Mouse (Mus musculus) pancreas, adult 10 weeks (tissue): Measurements from ENCODE around the gene Man1c1. TPM values are rescaled to one million over a fixed set of nuclear protein-coding genes. Genes with fewer than 3 reads are reported as not detected.

Experiments used
- polyA plus RNA-seq: library from polyadenylated mRNA; stranded (reverse); fragments of 350-450 nt; fragmentation: Illumina TruSeq; extraction: RNeasy Lipid Tissue Mini Kit (QIAGEN cat#74804); gene quantifications from one replicate; pipeline ENCODE4 v1.2.3, GENCODE M21; 2015; ENCODE audit warnings: low read depth, low replicate concordance; ENCODE audit not compliant: insufficient read depth

Gene Man1c1
- polyA plus RNA-seq: 3.3 TPM

DNA sequence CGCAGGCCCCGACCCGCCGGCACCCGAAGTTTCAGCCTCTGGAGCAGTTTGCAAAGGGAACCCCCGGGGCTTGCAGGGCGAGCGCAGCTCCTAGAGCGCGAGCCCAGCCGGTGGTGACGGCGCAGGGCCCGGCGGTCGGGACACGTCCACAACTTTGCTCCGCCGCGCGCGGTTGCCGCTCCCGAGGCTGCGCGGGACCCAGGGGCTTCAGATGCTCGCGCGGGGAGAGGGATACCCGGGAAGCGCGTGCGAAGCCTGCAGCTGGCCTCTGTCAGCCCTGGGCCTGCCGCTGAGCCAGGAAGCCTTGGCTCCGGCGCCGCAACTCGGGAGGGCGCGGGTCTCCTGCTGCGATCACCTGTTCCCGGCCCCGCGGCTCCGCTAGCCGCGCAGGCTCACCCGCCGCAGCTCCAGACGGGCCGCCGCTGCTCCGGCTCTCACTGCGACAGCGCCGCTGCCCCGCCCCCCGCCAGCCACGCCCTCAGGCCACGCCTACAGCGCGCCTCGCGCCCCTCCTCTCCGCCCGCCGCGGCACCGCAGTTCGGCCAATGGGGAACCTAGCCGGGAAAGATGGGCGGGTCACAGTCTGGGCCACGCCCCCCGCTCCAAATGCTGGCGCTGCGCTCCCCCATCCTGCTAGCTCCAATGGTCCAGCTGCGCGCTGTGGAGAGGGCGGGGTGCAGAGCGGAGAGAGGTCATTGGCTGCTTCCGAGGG lies at the start of gene Man1c1:
TSS of gene Man1c1 (minus strand) at position 456 of the 712 bp plus-strand sequence.

DNA sequence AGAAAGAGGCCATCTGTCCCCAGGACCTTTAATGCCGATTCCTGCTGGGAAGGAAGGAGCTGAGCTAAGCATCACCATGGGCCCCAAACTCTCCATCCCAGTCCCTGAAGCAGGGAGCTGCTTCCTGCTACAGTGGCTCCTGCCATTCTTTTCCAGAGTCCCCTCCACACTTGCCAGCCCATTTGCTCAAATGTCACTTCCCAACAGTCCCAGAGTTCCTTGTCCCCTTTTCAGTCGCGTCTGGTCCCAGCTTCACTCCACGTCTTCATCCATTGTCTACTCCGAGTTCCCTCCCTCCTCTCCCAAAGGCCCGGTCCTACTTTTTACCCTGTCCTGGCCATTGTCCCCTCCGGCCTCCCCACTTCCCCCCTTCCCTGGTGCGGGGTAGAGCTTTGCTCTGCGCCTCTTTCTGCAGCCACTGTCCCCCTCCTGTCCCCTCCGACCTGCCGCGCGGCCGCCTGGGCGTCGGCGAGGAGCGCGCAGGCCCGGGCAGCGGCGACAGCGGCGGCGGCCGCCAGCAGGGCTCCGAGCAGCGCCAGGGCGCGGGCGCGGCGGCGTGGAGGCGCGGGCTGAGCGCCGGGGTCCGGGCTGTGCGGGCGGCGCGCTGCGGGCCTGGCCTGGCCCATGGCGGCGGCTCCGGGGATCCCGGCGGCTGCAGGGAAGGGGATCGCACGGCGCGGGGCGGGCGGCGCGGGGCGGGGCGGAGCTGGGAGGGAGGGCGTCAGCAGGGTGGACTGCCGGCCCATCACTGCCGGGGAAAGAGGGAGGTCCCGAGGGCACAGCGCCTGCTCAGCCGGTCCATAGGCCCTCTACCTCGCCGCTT lies 152.4 kb downstream of the Man1c1 start, which contains the start of gene Selenon:
TSS of gene Selenon (minus strand) at position 673 of the 823 bp plus-strand sequence.

DNA sequence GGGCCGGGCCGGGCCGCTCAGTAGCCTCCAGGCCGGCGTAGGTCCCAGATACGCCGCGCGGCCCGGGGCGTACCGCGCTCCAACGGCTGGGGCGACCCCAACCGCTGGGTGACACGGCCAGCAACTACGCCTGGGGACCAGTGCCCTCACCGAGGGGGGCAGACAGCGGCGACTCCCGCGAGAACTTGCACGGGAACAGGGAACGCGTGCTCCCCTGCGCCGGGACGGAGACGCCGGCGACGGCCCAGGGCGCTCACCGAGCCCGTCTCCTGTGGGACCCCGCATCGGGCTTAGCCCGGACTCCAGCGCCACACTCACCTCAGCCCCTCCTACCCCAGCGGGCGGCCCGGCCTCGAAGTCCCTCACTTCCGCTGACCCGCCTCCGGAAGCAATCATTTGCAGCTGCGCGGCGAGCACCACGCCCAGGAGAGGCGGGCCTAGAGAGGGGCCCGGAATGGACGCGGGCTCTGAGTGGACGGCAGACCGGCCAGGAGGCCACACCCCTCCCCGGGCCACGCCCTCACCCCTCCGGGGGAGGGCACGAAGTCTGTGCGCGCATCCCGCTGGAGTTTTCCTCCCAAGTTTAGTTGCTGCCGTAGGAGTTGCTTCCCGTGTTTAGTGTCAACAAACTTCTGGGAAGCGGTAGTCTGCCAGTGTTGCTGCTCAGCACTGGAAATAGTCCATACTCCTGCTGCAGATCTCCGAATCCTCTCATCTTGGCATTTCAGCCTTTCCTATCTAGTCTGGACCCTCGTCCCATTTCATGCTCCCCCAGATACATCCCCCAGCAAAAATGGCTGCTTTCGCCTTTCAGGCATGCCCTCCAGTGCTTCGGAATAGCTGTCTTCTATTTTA lies 168.9 kb downstream of the Man1c1 start, which contains the start of gene Mtfr1l:
TSS of gene Mtfr1l (minus strand) at position 456 of the 855 bp plus-strand sequence.

Other genes with a start within 250 kb of the Man1c1 start
- 9.7 TPM for gene Stmn1, start 236.0 kb downstream of the Man1c1 start, polyA plus RNA-seq
- gene Paqr7, start 207.6 kb downstream of the Man1c1 start, polyA plus RNA-seq: 1.4 TPM
- gene Aunip, start 193.3 kb downstream of the Man1c1 start, polyA plus RNA-seq: not detected
- 12.1 TPM for gene Mtfr1l, start 168.9 kb downstream of the Man1c1 start, polyA plus RNA-seq
- 7.8 TPM for gene Selenon, start 152.1 kb downstream of the Man1c1 start, polyA plus RNA-seq
- 2.4 TPM for gene Ldlrap1, start 63.7 kb upstream of the Man1c1 start, polyA plus RNA-seq
- 9.9 TPM for gene Maco1, start 149.1 kb upstream of the Man1c1 start, polyA plus RNA-seq
- gene Rhd, start 160.2 kb upstream of the Man1c1 start, polyA plus RNA-seq: not detected
- gene Tmem50a, start 210.7 kb upstream of the Man1c1 start, polyA plus RNA-seq: 26.0 TPM
- gene Rsrp1, start 219.3 kb upstream of the Man1c1 start, polyA plus RNA-seq: 312 TPM
- 25.2 TPM for gene Syf2, start 226.6 kb upstream of the Man1c1 start, polyA plus RNA-seq